Mouse (Mus musculus) stomach, postnatal 0 days (tissue): ENCODE measurements around the gene Maff.

Experiments used
- CTCF ChIP-seq: IDR thresholded peaks from 2 replicates; pipeline ENCODE4 v1.5.1; 2016; ENCODE audit warnings: antibody characterized with exemption, low read depth, mild to moderate bottlenecking, moderate library complexity
- EP300 ChIP-seq: optimal IDR thresholded peaks from 2 replicates; pipeline ENCODE3; 2016; ENCODE audit warnings: antibody characterized with exemption

GRCm38 (mm10) chr15:79350866-79351265 is 4.4 kb downstream of the Maff start:
- TF ChIP-seq CTCF (no peak), EP300 (no peak)
